Mouse (Mus musculus): ENCODE data around the gene Siglecg. TPM values are rescaled to one million over a fixed set of nuclear protein-coding genes. Genes with fewer than 3 reads are reported as not detected.

The Siglecg gene
- polyA plus RNA-seq (2012; fragmentation: generic; extraction: Trizol), result under 1 TPM in 1 of 2 experiments, not detected in 1; 0.62 TPM

GRCm38 (mm10) chr7:43408131-43408553, at the start of gene Siglecg:
Gene Siglecg (plus strand): TSS chr7:43408204.

GRCm38 (mm10) chr7:43427406-43427805, 19.4 kb downstream of the Siglecg start, which contains the start of gene Lim2:
Gene Lim2 (plus strand): TSS chr7:43427670.

DNA sequence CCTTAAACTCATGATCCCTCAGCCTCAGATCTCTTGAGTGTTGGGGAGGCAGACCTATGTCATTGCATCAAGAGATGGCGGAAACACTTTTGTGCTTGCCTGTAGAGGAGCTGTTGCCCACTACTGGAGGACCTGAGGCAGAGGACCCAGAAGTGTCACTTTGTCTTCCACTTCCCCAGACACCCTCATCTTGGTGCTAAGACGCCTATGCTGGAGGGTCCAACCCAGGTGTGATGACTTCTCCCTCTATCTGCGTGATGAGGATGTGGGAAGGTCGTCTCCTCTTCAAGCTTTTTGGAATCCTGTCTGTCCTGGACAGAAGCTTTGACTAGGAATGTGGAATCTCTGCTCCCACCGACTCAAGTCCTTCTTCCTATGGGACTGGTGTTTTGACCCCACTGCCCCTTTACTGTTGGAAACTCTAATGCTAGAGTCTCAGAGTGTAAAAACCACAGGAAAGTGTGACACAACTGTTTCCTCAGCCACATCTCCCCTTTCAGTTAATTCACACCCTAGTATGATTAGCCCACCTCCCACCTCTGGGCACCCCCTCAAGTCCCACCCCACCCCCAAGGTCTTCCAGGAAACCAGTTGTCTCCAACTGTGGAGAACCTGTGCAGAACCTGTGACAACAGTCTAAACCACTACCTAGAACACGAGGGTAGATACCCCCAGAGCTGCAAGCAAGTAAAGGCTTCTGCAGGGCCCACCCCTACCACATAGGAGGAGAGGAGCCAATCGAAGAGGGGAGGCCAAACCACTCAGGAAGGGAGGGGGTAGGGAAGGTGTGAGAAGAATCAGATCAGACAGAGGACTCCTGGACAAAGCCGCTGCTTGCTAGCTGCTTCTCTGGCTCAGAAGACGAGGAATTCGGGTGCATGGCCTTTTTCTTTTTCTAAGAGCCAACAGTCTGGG, 28.6 kb downstream of the Siglecg start, which contains the start of gene Nkg7:
TSS of gene Nkg7 (plus strand) at position 733 of the 915 bp plus-strand sequence.

DNA sequence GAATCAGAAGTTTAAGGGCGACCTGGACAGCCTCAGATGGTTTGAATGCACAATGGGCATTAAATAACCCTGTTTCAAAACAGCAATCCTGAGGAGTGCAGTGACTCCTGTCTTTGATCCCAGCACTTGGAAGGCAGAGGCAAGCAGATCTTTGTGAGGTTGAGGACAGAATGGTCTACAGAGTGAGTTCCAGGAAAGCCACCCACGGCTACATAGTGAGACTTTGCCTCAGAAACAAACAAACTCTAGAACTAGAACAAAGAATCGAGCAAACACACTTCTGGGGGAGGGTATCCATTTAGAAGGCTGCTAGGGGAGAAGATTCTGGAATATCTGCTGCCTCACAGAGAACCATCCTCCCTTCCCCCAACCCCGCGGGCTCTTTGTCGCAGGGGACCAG, 32.5 kb downstream of the Siglecg start, which contains the start of gene Cldnd2:
TSS of gene Cldnd2 (plus strand) at position 301 of the 400 bp plus-strand sequence.

GRCm38 (mm10) chr7:43443917-43444293, 35.9 kb downstream of the Siglecg start, which contains the start of the genes Etfb and Gm45233:
Gene Etfb (plus strand): TSS chr7:43444083.
Gene Gm45233 (plus strand): TSS chr7:43444128.

GRCm38 (mm10) chr7:43462851-43463250, 54.8 kb downstream of the Siglecg start, which contains the start of gene Vsig10l:
Gene Vsig10l (plus strand): TSS chr7:43463151.

Other genes with a start within 250 kb of the Siglecg start
- gene Zfp715, start 94.9 kb upstream of the Siglecg start, polyA plus RNA-seq (2012; fragmentation: generic; extraction: Trizol), result 1 to 10 TPM in 1 of 2 experiments, under 1 TPM in 1; 0.14 to 1.3 TPM
- not detected for gene Siglecf, start 56.9 kb upstream of the Siglecg start, polyA plus RNA-seq (2012; fragmentation: generic; extraction: Trizol)
- not detected for gene Lim2, start 19.5 kb downstream of the Siglecg start, polyA plus RNA-seq (2012; fragmentation: generic; extraction: Trizol)
- under 1 TPM in 1 of 2 experiments, not detected in 1; 0.09 TPM for gene Nkg7, start 28.9 kb downstream of the Siglecg start, polyA plus RNA-seq (2012; fragmentation: generic; extraction: Trizol)
- gene Cldnd2, start 32.6 kb downstream of the Siglecg start, polyA plus RNA-seq (2012; fragmentation: generic; extraction: Trizol), result not detected
- gene Etfb, start 35.9 kb downstream of the Siglecg start, polyA plus RNA-seq (2012; fragmentation: generic; extraction: Trizol), result 100 to 1,000 TPM; 318 to 407 TPM
- under 1 TPM; 0.07 to 0.63 TPM for gene Gm45233, start 35.9 kb downstream of the Siglecg start, polyA plus RNA-seq (2012; fragmentation: generic; extraction: Trizol)
- gene Vsig10l, start 54.9 kb downstream of the Siglecg start, polyA plus RNA-seq (2012; fragmentation: generic; extraction: Trizol), result 1 to 10 TPM in 1 of 2 experiments, under 1 TPM in 1; 0.11 to 2.1 TPM
- gene Iglon5, start 81.9 kb downstream of the Siglecg start, polyA plus RNA-seq (2012; fragmentation: generic; extraction: Trizol), result 10 to 100 TPM in 1 of 2 experiments, 1 to 10 TPM in 1; 5.7 to 26.5 TPM
- not detected for gene 4931406B18Rik, start 97.7 kb downstream of the Siglecg start, polyA plus RNA-seq (2012; fragmentation: generic; extraction: Trizol)
- gene Cd33, start 136.2 kb downstream of the Siglecg start, polyA plus RNA-seq (2012; fragmentation: generic; extraction: Trizol), result under 1 TPM in 1 of 2 experiments, not detected in 1; 0.04 TPM
- 1 to 10 TPM in 1 of 2 experiments, under 1 TPM in 1; 0.11 to 2.6 TPM for gene Zfp658, start 154.1 kb downstream of the Siglecg start, polyA plus RNA-seq (2012; fragmentation: generic; extraction: Trizol)
- gene Zfp719, start 171.4 kb downstream of the Siglecg start, polyA plus RNA-seq (2012; fragmentation: generic; extraction: Trizol), result 1 to 10 TPM in 1 of 2 experiments, under 1 TPM in 1; 0.09 to 1.8 TPM
- not detected for gene Zfp819, start 199.0 kb downstream of the Siglecg start, polyA plus RNA-seq (2012; fragmentation: generic; extraction: Trizol)
- gene Ceacam18, start 226.5 kb downstream of the Siglecg start, polyA plus RNA-seq (2012; fragmentation: generic; extraction: Trizol), result not detected

All from C3H10T1/2 (cell line).